Mouse (Mus musculus) induced T-regulatory cell, adult 2 months (primary cell): ENCODE results near the gene Tpm3.
A peak's percentile ranks its signal among the peaks of the same experiment; 100 is the strongest.

Source experiments
- DNase-seq: peaks from one replicate; pipeline ENCODE4 v3.0.0-alpha.2; 2012; ENCODE audit warnings: low read depth

Tpm3 gene

GRCm38 (mm10) chr3:90072294-90072693, at the start of gene Tpm3:
TSS of gene Tpm3 (plus strand) at chr3:90072649.
- DNase-seq: no peak

DNA sequence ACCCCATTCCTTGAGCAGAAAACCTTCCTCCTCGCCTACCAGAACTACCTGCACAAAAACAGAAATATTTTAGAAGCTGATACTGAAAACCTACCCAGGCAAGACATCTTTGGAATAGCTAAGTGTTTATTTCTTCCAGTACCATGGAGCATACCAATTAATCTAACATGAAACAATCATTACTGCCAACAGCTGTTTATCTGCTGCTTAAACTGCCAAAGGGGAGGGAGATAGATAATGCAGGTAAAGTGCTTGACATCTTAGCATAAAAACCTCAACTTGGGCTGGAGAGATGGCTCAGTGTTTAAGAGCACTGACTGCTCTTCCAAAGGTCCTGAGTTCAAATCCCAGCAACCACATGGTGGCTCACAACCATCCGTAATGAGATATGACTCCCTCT, 37.8 kb upstream of the Tpm3 start:
- no peak for DNase-seq

DNA sequence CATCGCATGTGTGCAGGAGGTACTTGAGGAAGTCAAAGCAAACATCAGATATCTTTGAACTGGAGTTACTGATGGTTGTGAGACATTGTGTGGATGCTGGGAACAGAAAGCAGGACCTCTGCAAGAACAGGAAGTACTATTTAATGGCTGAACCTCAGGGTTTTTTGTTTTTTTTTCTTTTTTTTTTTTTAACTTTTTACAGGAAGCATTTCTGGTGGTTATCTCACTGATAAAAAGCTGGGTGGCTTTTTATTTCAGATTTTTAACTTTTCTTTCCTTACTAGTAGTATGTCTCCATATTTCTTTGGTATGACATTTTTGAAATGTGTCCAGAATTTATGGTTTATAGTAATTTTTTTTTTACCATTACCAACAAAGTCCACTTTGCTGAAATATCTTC, 36.2 kb upstream of the Tpm3 start:
- no peak for DNase-seq

DNA sequence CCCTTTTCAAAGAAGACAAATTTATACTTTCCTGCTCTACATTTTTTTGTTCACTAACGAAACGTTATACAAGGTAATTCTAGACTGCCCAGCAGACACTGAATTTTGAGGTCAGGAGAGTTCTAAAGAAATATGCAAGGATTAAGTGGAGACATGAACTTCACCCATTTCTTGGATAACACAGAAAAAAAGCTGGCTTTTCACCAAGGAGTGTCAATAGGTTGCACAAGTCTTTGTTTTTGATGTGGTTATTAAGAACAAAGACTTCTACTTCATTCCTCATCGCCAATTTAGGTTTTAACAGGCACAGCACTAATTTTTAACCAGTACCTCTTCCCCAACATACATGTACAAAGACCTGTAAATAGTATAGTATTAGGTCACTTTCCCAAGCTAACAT, 22.8 kb upstream of the Tpm3 start:
- DNase-seq: no peak

GRCm38 (mm10) chr3:90051441-90052350, 20.8 kb upstream of the Tpm3 start, which contains the start of gene 4933434E20Rik:
TSS of gene 4933434E20Rik (plus strand) at chr3:90051636.
- DNase-seq: peak; percentile 84

DNA sequence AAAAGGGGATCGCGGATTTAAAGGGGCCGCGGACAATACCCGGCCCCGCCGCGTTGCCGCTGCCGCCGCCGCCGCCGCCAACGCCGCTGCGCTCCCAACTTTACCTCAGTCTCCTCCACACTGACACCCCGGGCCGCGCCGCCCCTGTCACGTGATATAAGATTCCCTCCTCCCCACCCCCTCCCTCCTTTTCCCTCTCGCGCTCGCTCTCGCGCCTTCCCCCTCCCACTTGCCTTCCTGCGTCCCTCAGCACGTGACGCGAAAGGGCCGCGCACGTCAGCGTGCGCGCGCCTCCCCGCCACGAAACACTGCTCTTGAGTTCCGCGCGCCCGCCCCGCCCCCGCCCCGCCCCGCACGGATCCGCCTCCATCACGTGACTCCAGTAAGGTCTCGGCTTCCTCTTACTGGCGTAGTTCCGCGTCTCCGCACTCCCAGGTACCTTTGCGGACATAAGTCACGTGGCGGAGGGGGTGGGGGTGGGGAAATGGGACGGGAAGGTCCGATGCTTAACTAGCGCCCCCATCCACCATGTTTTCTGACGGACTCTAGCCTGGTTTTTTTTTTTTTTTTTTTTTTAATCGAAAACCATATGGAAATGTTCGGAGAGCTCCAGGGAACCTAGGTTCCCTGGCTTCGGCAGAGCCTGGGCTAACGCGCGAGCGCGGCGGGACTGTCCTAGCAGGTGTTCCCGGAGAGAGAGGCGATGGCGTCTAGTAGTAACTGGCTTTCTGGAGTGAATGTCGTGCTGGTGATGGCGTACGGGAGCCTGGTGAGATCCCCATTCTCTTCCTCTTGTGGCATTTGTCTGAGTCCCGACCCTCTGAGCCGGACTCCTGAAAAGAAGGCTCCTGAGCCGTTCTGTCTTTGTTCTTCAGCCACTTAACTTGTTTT, 19.9 kb upstream of the Tpm3 start, which contains the start of gene Ubap2l:
Gene Ubap2l, minus strand, starts transcription at position 278 of the 891 bp plus-strand sequence.
- peak; percentile 99 for DNase-seq

DNA sequence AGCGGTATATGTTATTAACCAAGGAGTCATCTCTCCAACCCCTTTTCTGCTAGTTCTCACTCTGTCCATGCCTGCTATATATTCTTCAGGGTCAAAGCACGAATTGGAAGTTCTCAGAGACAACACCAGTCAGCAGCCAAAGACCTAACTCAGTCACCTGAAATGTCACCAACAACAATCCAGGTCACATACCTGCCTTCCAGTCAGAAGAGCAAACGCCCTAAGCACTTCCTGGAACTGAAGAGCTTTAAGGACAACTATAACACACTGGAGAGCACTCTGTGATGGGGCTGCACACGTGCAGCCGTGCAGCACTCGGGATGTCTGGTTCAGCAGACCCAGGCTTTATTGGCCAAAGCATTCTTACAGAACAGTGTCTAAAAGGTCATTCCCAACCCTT, 10.9 kb upstream of the Tpm3 start:
- no peak for DNase-seq

- DNase-seq: no peak
Measured at GRCm38 (mm10) chr3:90062539-90062938, 9.9 kb upstream of the Tpm3 start.

GRCm38 (mm10) chr3:90064383-90064782, 8.1 kb upstream of the Tpm3 start:
- no peak for DNase-seq

- peak; percentile 82 for DNase-seq
Measured at GRCm38 (mm10) chr3:90065553-90065952, 6.9 kb upstream of the Tpm3 start.

- no peak for DNase-seq
Measured at GRCm38 (mm10) chr3:90067851-90068250, 4.6 kb upstream of the Tpm3 start.

DNA sequence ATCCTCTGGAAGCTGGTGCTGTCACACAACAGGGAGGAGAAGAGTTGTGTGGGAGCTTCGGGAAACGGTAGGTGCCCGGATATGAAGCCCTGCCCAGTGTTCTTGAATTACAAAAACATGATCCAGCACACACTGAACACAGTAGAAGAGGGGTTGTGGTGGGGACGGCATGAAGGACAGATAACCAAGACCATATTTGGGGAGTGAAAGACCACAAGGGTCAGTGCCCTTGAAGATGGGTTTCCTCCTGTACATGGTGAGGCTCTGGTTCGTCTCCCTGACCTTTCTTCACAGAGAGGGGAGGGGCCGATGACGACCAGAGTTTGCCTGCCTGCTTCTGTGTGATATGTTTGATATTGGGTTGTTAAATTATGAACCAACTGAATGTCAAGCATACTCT, 2.8 kb upstream of the Tpm3 start:
- no peak for DNase-seq

- peak; percentile 94 for DNase-seq
Measured at GRCm38 (mm10) chr3:90076921-90077716, 4.7 kb downstream of the Tpm3 start.

- DNase-seq: no peak
Measured at GRCm38 (mm10) chr3:90078224-90078623, 5.8 kb downstream of the Tpm3 start.

DNA sequence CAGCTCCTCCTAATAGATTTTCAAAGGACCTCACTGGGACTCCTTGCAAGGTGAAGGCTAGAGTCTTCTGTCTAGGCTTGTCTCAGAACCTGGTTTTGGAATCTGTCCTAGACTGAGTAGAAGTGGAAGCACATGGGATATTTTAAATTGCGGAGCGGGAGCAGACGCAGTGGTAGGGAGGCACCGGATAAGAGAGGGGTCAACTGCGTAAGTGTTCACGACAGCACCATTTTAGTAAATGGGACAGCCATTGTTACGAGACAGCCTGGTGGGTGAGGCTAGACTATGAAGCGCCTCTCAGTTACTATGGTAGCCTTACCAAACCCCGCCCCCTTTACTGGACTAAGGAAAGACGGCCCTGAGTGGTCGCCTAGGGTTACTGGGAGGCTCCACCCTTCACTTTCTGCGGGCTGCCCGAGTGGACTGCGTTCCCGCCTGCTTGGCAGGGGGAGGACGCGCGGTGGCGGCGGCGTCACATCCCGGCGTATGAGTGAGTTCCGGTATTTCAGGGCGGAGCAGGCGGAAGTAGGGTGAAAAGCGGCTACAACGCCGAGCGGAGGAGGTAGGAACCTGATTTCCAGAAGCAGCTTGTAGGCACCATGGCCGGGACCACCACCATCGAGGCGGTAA, 6.8 kb downstream of the Tpm3 start:
- peak; percentile 96 for DNase-seq

DNA sequence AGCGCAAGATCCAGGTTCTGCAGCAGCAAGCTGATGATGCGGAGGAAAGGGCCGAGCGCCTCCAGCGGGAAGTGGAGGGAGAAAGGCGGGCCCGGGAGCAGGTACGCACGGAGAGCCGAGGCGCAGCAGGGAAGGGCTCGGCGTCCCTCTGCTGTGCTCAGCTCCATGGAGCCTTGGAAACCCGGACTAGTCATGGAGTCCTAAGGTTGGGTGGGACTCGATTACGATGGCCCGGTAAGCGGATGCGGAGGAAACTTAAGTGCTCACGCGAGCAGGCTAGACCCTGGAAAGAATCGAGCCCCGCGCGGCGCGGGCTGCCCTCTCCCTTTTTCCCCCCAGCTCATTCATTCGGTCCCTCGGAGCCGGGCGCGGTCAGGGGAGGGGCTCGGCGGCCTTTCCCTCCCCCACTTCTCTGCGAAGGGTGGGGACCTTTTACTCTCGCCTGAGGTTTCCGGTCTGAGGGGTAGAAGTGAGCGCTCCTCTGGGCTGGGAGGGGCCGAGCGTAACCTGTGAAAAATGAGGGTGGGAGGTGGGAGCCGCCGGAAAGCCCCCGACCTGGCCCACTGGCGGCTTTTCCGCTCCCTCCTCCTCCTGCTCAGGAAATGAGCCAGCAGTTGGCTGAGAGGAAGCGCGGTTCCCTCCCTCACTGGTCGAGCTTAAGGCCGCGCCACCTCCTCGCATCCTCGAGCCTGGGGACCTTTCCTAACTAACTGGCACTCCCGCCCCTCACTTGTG, 7.5 kb downstream of the Tpm3 start:
- DNase-seq: peak; percentile 95

DNA sequence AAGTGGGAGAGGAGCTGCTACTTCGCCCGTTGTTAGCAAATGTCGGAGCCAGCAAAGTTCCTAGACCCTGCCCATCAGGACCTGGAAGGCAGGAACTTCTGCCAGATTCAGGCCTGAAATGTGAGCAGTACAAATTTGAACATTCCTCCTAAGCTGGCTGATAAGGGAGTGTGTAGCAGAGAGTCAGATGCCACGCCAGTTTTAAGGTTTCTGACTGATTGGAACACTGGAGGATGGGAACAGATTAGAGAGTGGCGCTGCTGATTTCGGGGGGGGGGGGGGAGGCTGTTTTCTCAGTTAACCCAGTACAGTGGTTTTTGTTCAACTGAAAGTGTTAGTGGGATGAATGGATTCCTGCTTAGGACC, 8.0 kb downstream of the Tpm3 start:
- DNase-seq: no peak

DNA sequence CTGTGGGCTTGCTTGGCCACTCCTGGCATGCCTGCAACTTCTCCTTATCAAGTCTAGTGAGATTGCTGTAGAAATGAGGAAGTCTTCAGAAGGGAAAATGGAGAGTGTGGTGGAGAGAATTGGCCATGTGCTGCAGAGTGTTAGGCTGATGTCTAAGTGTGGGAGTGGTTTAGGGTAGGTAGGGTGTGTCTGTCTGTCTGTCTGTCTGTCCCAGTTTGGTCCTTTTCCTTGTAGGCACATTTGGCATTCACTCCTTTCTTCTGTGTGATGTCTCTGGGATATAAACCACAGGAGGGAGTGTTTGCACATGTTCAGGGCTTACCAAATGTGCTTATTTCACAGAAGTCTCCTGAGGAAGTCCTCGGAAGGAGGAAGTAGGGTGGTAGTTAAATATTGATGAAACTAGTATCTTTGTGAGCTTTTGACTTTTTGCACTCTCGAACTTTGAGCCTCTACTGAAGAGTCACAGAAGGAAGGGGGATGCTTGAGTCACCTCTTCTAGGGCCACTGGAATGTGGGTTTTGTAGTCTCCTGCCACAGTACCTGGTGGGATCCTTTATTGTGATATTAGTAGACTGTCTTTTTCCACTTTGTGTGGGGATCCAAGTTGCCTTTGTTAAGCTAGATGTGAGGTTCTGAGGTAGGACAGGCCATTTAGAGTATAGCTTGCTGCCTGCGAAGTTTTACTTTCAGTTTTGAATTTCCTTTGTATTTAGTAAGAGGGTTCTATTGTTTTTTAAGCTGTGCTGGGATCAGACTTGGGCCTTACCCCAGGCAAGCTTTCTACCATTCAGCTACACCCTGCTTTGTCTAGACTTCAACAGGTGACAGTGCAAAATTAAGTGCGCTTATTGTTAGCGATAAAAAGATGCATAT, 9.2 kb downstream of the Tpm3 start:
- peak; percentile 78 for DNase-seq

GRCm38 (mm10) chr3:90083034-90083433, 10.6 kb downstream of the Tpm3 start:
- no peak for DNase-seq
